Mouse (Mus musculus): ENCODE results near the gene Gucy1b1.
A peak's percentile ranks its signal among the peaks of the same experiment; 100 is the strongest.

Gucy1b1 gene

DNA sequence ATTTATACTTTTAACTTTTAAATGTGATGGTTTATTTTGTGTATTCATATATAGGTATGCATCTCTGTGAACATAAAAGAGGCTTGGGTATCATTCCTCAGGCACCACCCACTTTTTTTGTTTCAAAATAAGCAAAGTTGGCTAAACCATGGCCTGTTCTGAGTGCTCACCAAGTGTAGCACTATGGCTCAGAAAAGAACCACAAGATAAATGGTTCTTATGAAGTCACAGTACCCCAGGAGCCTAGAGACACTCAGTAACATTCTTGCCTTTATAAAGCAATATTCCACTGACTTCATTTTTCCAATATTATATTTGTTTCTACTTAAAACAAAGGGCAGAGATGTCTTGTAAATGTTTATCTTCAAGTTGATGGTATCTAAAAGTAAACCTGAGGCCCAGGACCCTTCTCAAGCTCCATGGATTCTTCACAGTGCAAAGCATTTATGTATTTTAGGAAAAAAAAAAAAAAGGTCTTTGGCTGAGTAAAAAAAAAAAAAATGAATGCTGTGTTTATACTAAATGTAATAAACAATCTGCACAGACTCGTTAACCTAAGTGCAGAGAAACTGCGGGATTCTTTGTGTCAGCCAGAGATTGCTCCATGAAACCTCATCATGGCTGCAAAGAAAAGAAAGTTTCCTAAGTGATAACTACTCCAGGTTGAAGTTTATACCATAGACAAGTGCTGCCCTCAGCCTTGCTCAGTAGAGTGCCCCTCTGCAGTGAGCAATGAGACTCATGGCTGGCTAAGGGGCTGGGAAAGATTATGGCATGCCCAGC lies 38.0 kb downstream of the Gucy1b1 start:
- no peak for DNase-seq (ENCODE audit: low read depth, low spot score)

DNA sequence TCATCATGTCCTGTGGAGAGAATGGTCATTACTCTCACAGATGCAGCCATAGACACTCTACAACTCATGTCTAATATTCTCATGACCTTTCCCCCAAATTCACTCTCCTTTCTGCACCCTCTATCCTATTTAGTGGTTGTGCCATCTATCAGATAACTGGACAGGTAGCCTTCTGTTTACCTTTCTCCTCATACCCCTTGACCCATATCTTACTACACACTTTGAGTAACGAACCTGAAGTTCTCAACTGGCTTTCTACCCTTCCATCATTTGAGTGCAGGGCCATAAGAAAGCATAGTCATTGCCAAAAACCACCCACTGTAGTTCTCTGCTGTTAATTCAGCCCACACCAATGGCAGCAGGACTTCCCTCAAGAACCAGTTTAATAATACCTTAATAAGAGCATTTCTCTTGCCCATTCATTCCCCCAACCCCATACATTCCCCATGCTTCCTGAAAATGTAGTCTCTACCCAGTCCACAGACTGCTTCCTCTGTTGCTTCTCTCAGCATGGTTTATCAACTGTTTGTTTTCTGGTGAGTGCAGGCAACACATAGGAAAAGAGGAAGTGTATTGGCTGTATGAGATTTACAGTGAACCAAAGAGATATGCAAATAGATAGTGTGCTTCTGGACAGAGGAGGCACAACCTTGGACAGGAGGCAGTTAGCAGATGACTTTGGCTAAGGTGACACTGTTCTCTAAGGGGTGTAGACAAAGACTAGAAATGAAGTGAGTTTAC lies 44.3 kb downstream of the Gucy1b1 start:
- no peak for DNase-seq (ENCODE audit: low read depth, low spot score)

GRCm38 (mm10) chr3:82029229-82029628 lies 45.3 kb downstream of the Gucy1b1 start:
- peak; percentile 71 for DNase-seq (ENCODE audit: low read depth, low spot score)

GRCm38 (mm10) chr3:82027286-82027685 lies 47.2 kb downstream of the Gucy1b1 start:
- DNase-seq (ENCODE audit: low read depth, low spot score): no peak

DNA sequence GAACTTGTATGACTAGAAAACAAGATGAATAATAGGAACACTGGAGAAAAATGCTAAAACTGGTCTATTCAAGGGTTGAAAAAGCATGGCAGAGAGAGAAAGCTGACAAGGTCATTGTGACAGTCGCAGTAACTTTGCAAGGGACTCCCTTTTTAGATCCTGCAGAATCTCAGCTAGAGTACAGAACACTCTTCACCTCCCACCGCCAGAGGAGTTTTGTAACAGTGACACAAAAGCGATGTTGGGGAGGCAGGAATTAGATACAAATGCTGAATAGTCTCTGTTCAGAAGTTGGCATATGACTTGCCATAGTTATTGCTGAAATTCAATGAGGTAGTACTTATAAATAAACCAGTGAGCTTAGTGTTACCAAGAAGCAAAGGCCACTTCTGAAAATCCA lies 51.4 kb downstream of the Gucy1b1 start:
- DNase-seq (ENCODE audit: low read depth, low spot score): no peak

- no peak for DNase-seq (ENCODE audit: low read depth, low spot score)
Measured at GRCm38 (mm10) chr3:82022421-82022920, 52.0 kb downstream of the Gucy1b1 start.

DNA sequence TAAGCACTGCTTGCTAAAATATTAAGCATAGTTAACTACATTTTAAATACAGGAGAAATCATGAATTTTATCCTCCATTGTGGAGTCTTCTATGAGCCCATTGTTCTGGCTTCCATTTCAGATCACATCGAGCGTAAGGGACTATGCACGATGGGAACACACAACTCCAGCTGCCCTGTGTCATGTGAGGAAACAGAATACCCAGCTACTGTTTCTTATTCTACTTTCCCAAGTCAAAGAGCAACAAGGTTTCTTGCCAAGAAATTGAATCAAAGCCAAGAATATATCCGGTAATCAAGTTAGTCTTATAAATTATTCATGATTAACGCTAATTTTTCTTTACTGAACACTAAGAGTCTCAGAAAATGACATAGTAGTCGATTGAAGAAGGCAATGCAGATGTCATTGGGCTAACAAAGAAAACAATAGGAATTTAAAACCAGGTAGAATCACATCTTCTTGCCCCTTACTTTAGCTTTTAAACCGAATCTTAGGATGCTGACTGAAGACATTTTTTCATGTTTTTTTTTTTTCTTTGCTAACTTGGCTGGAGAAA lies 60.3 kb downstream of the Gucy1b1 start:
- no peak for DNase-seq (ENCODE audit: low read depth, low spot score)

- DNase-seq (ENCODE audit: low read depth, low spot score): no peak
Measured at GRCm38 (mm10) chr3:82007002-82007401, 67.5 kb downstream of the Gucy1b1 start.

GRCm38 (mm10) chr3:81995988-81996387 lies 78.5 kb downstream of the Gucy1b1 start:
- DNase-seq (ENCODE audit: low read depth, low spot score): peak; percentile 55

- no peak for DNase-seq (ENCODE audit: low read depth, low spot score)
Measured at GRCm38 (mm10) chr3:81995371-81995770, 79.1 kb downstream of the Gucy1b1 start.

GRCm38 (mm10) chr3:81990531-81990930 lies 84.0 kb downstream of the Gucy1b1 start:
- DNase-seq (ENCODE audit: low read depth, low spot score): no peak

GRCm38 (mm10) chr3:81989692-81990141 lies 84.8 kb downstream of the Gucy1b1 start:
- peak; percentile 1 for DNase-seq (ENCODE audit: low read depth, low spot score)

DNA sequence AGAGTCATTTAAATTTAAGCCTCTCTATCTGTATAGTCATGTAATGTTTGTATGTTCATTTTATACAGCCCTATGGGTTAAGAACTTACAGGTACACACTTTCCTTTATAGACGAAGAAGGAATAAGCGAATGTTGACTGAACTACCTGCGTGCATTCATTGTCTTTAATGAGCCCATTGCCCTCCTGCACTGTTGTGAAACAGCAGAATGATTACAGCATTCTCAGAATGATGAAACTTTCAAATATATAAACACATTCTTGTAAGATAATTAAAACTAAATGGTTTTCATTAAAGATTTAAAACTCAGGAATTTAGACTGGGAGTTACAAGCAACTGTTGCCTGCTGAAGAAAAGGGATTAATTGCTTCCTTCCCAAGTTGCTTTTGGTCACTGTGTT lies 86.9 kb downstream of the Gucy1b1 start:
- no peak for DNase-seq (ENCODE audit: low read depth, low spot score)

DNA sequence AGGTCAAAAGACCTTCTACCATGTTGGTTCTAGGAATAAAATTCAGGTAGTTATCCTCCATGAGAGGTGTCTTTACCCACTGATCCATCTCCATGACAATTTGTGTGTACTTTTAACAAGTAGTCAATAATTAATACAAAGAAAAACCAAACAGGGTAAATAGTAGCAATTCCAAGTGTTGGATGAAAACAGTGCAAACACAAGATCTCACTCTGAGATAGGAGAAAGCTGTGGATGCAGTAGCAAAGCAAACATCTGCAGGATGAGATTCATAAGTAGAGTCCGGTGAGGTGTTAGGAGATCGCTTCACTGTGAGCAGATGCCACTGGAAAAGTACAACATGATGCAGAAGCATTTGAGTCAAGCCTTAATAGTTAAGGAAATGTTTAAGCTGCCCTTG lies 88.4 kb downstream of the Gucy1b1 start:
- no peak for DNase-seq (ENCODE audit: low read depth, low spot score)

DNA sequence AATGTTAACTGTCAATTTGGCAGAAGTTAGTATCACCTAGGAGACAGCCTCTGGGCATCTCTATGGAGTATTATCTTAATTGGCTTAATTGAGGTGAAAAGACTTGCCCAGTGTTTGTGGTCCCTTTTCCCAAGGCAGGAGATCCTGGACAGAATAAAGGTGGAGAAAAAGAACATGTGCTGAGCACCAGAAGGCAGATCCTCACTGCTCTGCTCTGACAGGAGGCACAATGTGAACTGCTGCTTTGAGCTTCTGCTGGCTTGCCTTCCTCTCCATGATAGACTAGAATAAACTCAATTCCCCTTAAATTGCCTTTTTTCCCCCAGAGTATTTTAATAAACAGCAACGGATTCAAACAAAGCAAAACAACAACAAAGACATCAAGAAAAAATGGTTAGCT lies 89.4 kb downstream of the Gucy1b1 start:
- no peak for DNase-seq (ENCODE audit: low read depth, low spot score)

GRCm38 (mm10) chr3:81983120-81983895 lies 91.2 kb downstream of the Gucy1b1 start:
- DNase-seq (ENCODE audit: low read depth, low spot score): no peak
